Mouse (Mus musculus) monocyte, adult 5-6 weeks (primary cell): ENCODE data around the gene Mpst. TPM values are rescaled to one million over a fixed set of nuclear protein-coding genes. Genes with fewer than 3 reads are reported as not detected.

Source experiments
- ATAC-seq: fragments of 153-309, 156-312 bp; replicated peaks from 2 replicates; pipeline ENCODE4 v1.8.0; 2017; ENCODE audit warnings: mild to moderate bottlenecking; ENCODE audit not compliant: low TSS enrichment, insufficient number of reproducible peaks, severe bottlenecking, poor library complexity, low FRiP score
- total RNA-seq: library from RNA; stranded (forward); fragments of 200-1000, 200-491, 200-594 nt; gene quantifications from 3 replicates; pipeline ENCODE4 v1.2.3, GENCODE M21; 2017

Gene Mpst
- total RNA-seq, result 5.8 to 10.2 TPM (median 8.7 TPM) in 3 replicates

- ATAC-seq, result peak; percentile 93
Measured at GRCm38 (mm10) chr15:78406293-78406934, at the start of gene Mpst. TSS of gene Mpst (plus strand) at chr15:78406416.

- no peak for ATAC-seq
Measured at GRCm38 (mm10) chr15:78365916-78366315, 40.3 kb upstream of the Mpst start.

GRCm38 (mm10) chr15:78366875-78367274 lies 39.3 kb upstream of the Mpst start:
- ATAC-seq, result no peak

GRCm38 (mm10) chr15:78367811-78368210 lies 38.4 kb upstream of the Mpst start:
- ATAC-seq, result no peak

GRCm38 (mm10) chr15:78368926-78369346 lies 37.3 kb upstream of the Mpst start:
- ATAC-seq, result peak; percentile 81

- ATAC-seq, result no peak
Measured at GRCm38 (mm10) chr15:78369641-78370040, 36.6 kb upstream of the Mpst start.

- ATAC-seq, result no peak
Measured at GRCm38 (mm10) chr15:78372796-78373195, 33.4 kb upstream of the Mpst start.

- ATAC-seq, result no peak
Measured at GRCm38 (mm10) chr15:78374204-78374603, 32.0 kb upstream of the Mpst start.

GRCm38 (mm10) chr15:78377859-78378258 lies 28.4 kb upstream of the Mpst start:
- no peak for ATAC-seq

GRCm38 (mm10) chr15:78378556-78378955 lies 27.7 kb upstream of the Mpst start:
- ATAC-seq, result no peak

GRCm38 (mm10) chr15:78380208-78380607 lies 26.0 kb upstream of the Mpst start:
- ATAC-seq, result no peak

- no peak for ATAC-seq
Measured at GRCm38 (mm10) chr15:78380741-78381140, 25.5 kb upstream of the Mpst start.

GRCm38 (mm10) chr15:78382115-78382514 lies 24.1 kb upstream of the Mpst start:
- ATAC-seq, result no peak

GRCm38 (mm10) chr15:78383450-78384219 lies 22.6 kb upstream of the Mpst start:
- ATAC-seq, result no peak

GRCm38 (mm10) chr15:78384220-78385116 lies 21.7 kb upstream of the Mpst start:
- no peak for ATAC-seq

- no peak for ATAC-seq
Measured at GRCm38 (mm10) chr15:78385564-78385963, 20.7 kb upstream of the Mpst start.

GRCm38 (mm10) chr15:78390855-78391254 lies 15.4 kb upstream of the Mpst start:
- no peak for ATAC-seq

GRCm38 (mm10) chr15:78395478-78395962 lies 10.7 kb upstream of the Mpst start, which contains the start of gene Tex33:
TSS of gene Tex33 (minus strand) at chr15:78395912.
- no peak for ATAC-seq

- ATAC-seq, result no peak
Measured at GRCm38 (mm10) chr15:78401345-78401744, 4.9 kb upstream of the Mpst start.
